Mouse (Mus musculus): ENCODE data around the gene Spast.
"Not testable (repeated sequence)": the region's sequence is repeated elsewhere in the genome, so short reads cannot be mapped to it uniquely, and the experiment has no call there.

Spast gene

GRCm38 (mm10) chr17:74327195-74327594 is 11.6 kb upstream of the Spast start:
- DNase-seq (ENCODE audit: low spot score) = not testable (repeated sequence)

GRCm38 (mm10) chr17:74328146-74328545 is 10.6 kb upstream of the Spast start:
- DNase-seq (ENCODE audit: low spot score) = peak; percentile 52

- no peak for DNase-seq (ENCODE audit: low spot score)
These were observed 7.6 kb upstream of the Spast start for GRCm38 (mm10) chr17:74331049-74331676.

- DNase-seq (ENCODE audit: low spot score) = peak; percentile 85
These were observed 409 bp upstream of the Spast start for GRCm38 (mm10) chr17:74338225-74338931.

GRCm38 (mm10) chr17:74341151-74341550 is 2.4 kb downstream of the Spast start:
- DNase-seq (ENCODE audit: low spot score) = no peak

- DNase-seq (ENCODE audit: low spot score) = no peak
These were observed 24.8 kb downstream of the Spast start for GRCm38 (mm10) chr17:74363592-74363991.

GRCm38 (mm10) chr17:74376916-74377315 is 38.1 kb downstream of the Spast start:
- DNase-seq (ENCODE audit: low spot score) = no peak

GRCm38 (mm10) chr17:74386657-74387056 is 47.9 kb downstream of the Spast start:
- DNase-seq (ENCODE audit: low spot score) = no peak

GRCm38 (mm10) chr17:74389847-74390246 is 51.1 kb downstream of the Spast start:
- DNase-seq (ENCODE audit: low spot score) = no peak

GRCm38 (mm10) chr17:74394381-74394780 is 55.6 kb downstream of the Spast start:
- DNase-seq (ENCODE audit: low spot score) = no peak

GRCm38 (mm10) chr17:74394855-74395254 is 56.1 kb downstream of the Spast start:
- DNase-seq (ENCODE audit: low spot score) = no peak

GRCm38 (mm10) chr17:74395383-74396065 is 56.7 kb downstream of the Spast start, which contains the start of gene Slc30a6:
Gene Slc30a6 (plus strand): TSS chr17:74395608.
- DNase-seq (ENCODE audit: low spot score) = peak; percentile 91

- DNase-seq (ENCODE audit: low spot score) = no peak
These were observed 58.0 kb downstream of the Spast start for GRCm38 (mm10) chr17:74396766-74397165.

GRCm38 (mm10) chr17:74397173-74397572 is 58.4 kb downstream of the Spast start:
- DNase-seq (ENCODE audit: low spot score) = no peak

- no peak for DNase-seq (ENCODE audit: low spot score)
These were observed 63.9 kb downstream of the Spast start for GRCm38 (mm10) chr17:74402486-74403222.

GRCm38 (mm10) chr17:74406487-74406886 is 67.7 kb downstream of the Spast start:
- no peak for DNase-seq (ENCODE audit: low spot score)

GRCm38 (mm10) chr17:74409722-74410121 is 70.9 kb downstream of the Spast start:
- no peak for DNase-seq (ENCODE audit: low spot score)

- no peak for DNase-seq (ENCODE audit: low spot score)
These were observed 74.5 kb downstream of the Spast start for GRCm38 (mm10) chr17:74413324-74413723.

- DNase-seq (ENCODE audit: low spot score) = no peak
These were observed 75.9 kb downstream of the Spast start for GRCm38 (mm10) chr17:74414671-74415070.

- no peak for DNase-seq (ENCODE audit: low spot score)
These were observed 78.1 kb downstream of the Spast start for GRCm38 (mm10) chr17:74416841-74417360.

GRCm38 (mm10) chr17:74418171-74418570 is 79.4 kb downstream of the Spast start:
- DNase-seq (ENCODE audit: low spot score) = no peak

- DNase-seq (ENCODE audit: low spot score) = no peak
These were observed 81.9 kb downstream of the Spast start for GRCm38 (mm10) chr17:74420656-74421055.
